Mouse (Mus musculus) R1 (cell line): ENCODE results near the gene Slc7a7.

Experiments used
- DNase-seq: peaks from one replicate; pipeline ENCODE4 v3.0.0-alpha.2; 2018; ENCODE audit warnings: low read depth, low spot score

Gene Slc7a7

GRCm38 (mm10) chr14:54412629-54413170 is 4.9 kb downstream of the Slc7a7 start:
- DNase-seq = peak; percentile 91

DNA sequence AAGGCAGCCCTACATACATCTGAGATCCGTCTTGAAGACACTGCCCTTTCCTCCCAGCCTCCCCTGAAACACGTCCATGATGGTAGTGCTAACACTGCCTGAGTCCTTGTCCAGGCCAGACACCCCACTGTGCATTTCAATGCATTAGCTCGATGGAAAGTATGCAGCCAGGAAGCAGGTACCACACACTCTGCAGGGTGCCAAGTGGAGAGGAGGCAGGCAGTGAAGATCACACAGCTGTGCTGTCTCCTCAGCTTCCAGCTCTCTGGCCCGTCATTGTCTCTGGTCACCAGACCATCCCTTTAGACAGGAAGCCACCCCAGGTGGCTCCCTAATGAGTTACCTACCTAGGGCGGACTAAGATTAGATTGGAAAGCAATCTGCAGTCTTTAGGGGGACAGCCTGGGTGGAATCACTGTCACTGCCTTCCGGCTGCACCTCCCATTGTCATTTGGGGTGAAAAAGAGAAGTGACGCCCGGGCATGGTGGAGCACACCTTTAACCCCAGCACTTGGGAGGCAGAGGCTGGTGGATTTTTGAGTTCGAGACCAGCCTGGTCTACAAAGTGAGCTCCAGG is 5.5 kb downstream of the Slc7a7 start:
- peak; percentile 100 for DNase-seq

DNA sequence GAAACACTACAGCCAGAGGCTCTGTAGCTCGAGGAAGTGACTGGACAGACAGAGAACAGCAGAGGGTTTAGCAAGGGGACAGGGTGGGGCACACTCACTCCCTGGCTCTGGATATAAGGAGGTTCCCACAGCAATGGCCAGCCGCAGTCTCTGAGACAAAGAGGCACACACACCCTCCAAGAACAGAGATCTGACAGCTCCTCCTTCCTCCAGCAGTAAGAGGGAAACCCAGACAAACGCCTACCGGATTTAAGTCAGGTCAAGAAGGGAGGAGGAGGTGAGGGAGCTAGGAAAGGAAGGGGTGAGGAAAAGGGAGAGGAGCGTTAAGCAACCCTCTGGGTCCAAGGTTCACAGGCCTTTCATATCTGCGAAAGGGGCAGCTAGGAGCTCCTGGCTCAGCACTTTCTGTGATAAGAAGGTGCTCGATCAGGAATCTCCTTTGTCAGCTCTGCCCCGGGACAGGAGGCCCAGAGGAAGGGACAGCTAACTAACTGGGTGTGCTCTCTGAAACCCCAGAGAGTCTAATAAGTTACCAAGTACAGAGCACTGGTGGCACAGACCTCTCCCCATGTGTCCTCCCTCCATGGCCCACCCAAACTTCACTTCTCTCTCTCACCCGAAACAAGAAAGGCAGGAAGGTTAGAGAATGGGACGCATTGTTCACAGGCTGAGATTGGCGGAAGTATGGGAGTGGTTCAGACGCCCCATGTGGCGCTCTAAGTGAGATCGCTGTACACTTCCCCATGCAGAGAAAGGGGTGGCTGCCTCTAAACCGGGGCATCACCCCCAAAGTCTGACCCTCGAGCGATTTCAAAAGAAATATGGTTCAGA is 7.4 kb downstream of the Slc7a7 start:
- peak; percentile 80 for DNase-seq

GRCm38 (mm10) chr14:54409057-54409645 is 8.4 kb downstream of the Slc7a7 start:
- no peak for DNase-seq

DNA sequence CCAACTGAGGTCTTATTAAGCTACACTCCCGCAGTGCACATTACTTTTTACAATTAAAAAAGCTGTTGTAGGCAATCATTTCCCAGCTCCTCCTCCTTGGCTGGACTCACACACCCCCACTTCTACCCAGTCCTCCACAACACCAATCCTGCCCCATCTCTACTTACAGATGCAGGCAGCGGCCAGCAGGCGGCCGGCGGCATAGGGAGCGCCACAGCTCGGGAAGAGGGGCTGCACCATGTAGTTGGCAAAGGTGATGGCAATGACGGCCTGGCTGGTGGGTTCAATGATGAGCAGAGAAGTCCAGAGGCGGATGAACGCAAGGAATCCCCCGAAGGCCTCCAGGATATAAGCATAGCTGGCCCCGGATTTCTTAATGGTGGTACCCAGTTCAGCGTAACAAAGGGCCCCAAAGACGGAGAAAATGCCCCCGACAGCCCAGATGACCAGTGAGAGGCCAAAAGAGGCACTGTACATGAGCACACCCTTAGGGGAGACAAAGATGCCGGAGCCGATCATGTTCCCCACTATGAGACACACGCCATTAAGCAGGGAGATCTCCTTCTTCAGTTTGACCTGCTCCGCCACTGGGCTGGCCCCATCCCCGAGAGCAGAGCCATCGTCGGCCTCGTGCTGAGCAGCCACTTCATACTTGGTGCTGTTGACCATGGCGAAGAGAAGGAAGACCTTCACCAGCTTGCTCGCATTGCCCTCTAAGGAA is 9.1 kb downstream of the Slc7a7 start:
- DNase-seq = peak; percentile 45

DNA sequence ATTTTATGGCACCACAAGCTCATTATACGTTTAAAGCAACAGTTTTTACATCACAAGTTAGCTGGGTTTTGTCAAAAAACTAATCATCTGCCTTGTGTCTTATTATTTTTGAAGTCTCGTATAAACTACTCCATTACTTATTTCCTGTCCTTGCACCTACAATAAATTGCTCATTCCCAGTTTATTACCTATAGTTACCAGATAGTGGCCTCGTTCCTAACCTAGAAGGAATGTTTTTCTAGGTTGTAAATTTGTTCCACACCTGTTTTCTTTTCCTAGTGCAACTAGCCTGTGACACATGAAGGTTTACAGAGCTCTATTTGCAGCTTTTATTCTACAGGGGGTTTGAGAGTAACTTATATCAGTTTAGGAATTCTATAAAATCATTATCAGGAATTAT is 15.9 kb downstream of the Slc7a7 start:
- DNase-seq = no peak

DNA sequence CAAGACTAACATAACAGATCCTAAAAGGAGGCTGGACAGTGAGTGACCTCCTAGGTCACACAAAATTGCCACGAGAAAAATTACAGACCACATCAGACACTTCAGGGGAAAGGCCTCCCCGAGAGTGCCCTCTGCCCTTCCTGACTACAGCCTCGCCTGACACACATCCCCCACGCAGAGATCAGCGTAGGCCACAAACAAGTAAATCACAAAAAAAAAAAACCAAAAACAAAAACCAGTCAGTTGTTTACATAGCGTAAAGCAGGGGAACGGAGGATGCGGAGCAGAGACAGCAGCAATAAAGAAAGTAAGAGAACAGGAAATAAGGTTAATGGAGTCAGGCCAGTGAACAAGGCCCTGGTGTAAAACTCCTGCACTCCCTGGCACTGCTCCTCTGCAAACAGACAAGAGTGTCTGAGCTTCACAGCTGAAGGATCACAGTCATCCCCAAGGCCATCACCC is 18.6 kb downstream of the Slc7a7 start:
- DNase-seq = no peak

GRCm38 (mm10) chr14:54398528-54398916 is 19.1 kb downstream of the Slc7a7 start:
- DNase-seq = no peak

- no peak for DNase-seq
Observed at GRCm38 (mm10) chr14:54397872-54398527, 19.6 kb downstream of the Slc7a7 start.

DNA sequence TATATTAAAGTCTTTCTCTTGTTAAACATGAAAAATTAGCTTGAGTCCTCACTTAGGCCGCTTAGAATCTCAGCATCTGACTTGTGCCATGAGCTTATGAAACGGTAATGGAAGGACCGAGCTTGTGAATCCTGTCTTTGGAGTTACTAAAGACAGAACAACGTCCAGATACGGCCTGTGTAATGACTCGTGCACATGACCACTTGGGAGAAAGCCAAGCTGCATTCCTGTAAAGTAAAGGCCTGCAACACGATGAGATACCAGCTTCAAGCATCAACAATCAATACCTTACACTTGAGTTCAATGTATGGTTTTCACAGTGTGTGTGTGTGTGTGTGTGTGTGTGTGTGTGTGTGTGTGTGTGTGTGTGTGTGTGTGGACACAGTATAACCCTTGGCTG is 20.9 kb downstream of the Slc7a7 start:
- no peak for DNase-seq

- no peak for DNase-seq
Observed at GRCm38 (mm10) chr14:54394309-54394708, 23.3 kb downstream of the Slc7a7 start.

GRCm38 (mm10) chr14:54393794-54394193 is 23.8 kb downstream of the Slc7a7 start:
- DNase-seq = no peak

GRCm38 (mm10) chr14:54390843-54391242 is 26.7 kb downstream of the Slc7a7 start:
- no peak for DNase-seq

DNA sequence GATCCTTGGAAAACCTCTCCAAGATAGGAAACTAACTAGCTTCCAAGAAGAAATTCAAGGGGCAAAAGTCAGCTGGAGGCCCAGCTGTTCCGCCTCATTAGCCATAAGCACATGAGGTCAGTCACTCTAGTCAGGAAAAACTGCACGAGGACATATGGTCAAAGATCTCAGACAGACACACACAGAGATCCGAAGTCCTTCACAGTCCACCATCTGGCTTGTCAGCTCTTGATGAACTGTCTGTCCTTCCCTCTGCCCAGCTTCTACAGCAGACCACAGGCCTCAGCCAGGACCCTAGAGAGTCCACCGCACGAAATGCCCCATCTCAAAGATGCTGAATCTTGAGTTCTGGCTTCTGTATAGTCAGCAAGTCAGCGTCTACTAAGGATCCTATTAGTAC is 30.0 kb downstream of the Slc7a7 start:
- no peak for DNase-seq

GRCm38 (mm10) chr14:54385968-54386618 is 31.5 kb downstream of the Slc7a7 start:
- DNase-seq = no peak

DNA sequence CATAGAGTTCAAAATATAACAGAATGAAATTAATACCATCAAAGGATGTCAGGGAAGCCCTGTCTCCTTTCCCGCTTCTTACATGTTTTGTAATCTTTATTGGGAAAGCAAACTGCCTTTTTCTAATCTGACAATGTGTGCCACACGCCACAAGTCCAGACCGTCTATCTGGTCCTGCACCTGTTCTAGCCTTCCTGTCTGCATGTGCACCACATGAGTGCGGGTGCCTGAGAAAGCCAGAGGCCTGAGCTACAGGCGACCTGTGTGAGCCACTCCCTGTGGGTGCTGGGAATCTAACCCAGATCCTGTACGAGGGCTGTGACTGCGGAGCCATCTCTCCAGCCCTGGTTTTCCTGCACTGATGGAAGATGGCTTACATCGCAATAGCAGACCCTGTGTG is 33.2 kb downstream of the Slc7a7 start:
- peak; percentile 45 for DNase-seq

GRCm38 (mm10) chr14:54383355-54383771 is 34.2 kb downstream of the Slc7a7 start:
- peak; percentile 98 for DNase-seq

GRCm38 (mm10) chr14:54382641-54383040 is 34.9 kb downstream of the Slc7a7 start:
- DNase-seq = peak; percentile 46

DNA sequence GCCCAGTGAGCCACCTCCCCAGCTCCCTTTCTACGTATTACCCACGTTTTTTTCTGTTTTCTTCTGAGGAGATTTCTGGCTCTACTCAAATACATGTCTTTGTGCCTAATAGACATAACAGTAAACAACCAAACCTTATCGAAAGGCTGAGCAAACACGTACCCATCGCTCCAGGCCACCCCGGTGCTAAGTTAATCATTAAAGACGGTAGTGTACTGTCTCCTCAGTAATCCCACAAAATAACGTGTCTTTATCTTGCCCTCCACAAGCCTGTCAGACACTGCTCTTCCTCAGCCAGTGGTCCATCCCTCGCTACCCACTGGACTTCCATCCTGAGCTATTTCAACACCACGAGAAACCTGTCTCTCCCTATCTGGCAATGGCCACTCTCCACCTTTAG is 35.8 kb downstream of the Slc7a7 start:
- DNase-seq = no peak

DNA sequence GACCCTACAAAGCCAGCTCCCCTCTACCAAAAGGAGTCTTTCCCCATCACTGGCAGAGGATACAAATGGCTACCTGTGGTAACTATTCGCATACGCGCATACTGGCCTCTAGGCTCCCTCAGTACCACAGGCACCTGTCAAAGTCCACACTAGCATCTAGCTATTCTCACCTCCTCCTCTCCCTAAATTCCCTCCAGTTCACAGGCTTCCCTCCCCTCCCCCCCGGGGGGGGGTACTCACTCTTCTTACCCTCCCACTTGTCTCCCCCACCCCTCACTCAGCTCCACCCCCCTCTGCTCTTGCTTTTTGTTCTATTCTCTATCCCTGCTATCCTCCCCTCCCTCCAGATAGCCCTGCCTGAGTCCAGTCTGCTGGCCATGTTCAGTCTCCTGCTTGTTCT is 37.0 kb downstream of the Slc7a7 start:
- DNase-seq = no peak

DNA sequence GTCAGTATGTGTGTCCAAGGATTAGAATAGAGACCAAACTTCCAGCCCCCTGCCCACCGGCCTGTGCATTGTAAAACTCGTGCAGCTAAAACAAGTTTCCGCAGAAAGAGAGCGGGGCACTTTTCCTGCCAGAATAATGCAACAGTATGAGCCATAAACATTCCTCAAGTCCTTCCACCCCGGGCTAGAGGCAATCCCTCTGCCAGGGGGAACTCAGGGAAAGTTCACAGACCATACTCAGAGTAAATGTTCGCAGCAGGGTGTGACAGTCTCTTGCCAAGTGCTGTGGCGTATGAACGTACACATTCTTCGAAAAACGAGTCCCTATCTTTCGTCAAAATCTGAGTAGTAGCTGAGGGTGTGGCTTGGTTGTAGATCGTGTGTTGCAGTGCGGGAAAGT is 38.0 kb downstream of the Slc7a7 start:
- DNase-seq = peak; percentile 73
